Mouse (Mus musculus) C2C12 (cell line): ENCODE measurements around the gene Il1r1. TPM values are rescaled to one million over a fixed set of nuclear protein-coding genes. Genes with fewer than 3 reads are reported as not detected.
"Not testable (repeated sequence)": the region's sequence is repeated elsewhere in the genome, so short reads cannot be mapped to it uniquely, and the experiment has no call there.

ENCODE experiments used
- H3K27me3 ChIP-seq: one replicate; pipeline ENCODE4 v1.6.1; 2011; ENCODE audit not compliant: control insufficient read depth, insufficient read depth, insufficient read length
- H3K36me3 ChIP-seq: one replicate; pipeline ENCODE4 v1.6.1; 2011; ENCODE audit not compliant: control insufficient read depth, insufficient read depth
- H3K4me3 ChIP-seq: one replicate; pipeline ENCODE4 v1.5.1; 2011; ENCODE audit warnings: mild to moderate bottlenecking, control low read depth; ENCODE audit not compliant: poor library complexity, insufficient read depth, severe bottlenecking
- H3K79me2 ChIP-seq: one replicate; pipeline ENCODE4 v1.6.1; 2011; ENCODE audit not compliant: control insufficient read depth, insufficient read depth
- H3K79me3 ChIP-seq: one replicate; pipeline ENCODE4 v1.6.1; 2011; ENCODE audit warnings: low read depth, control low read depth
- H3ac ChIP-seq: one replicate; pipeline ENCODE3; 2011; ENCODE audit warnings: low read depth; ENCODE audit not compliant: control insufficient read depth, insufficient read length
- CEBPB ChIP-seq: IDR thresholded peaks from one replicate; pipeline ENCODE4 v1.6.1; 2011; ENCODE audit warnings: low read depth, mild to moderate bottlenecking, control low read depth, moderate library complexity
- CTCF ChIP-seq: IDR thresholded peaks from one replicate; pipeline ENCODE4 v1.5.1; 2011; ENCODE audit not compliant: control insufficient read depth, insufficient read depth, insufficient read length
- FOSL1 ChIP-seq: IDR thresholded peaks from one replicate; pipeline ENCODE4 v1.8.0; 2011; ENCODE audit warnings: mild to moderate bottlenecking, low read length; ENCODE audit not compliant: poor library complexity, insufficient read depth, severe bottlenecking
- MAX ChIP-seq: IDR thresholded peaks from one replicate; pipeline ENCODE4 v1.6.1; 2011; ENCODE audit warnings: mild to moderate bottlenecking, control low read depth
- MYOD1 ChIP-seq: IDR thresholded peaks from one replicate; pipeline ENCODE4 v1.6.1; 2011; ENCODE audit warnings: low read depth; ENCODE audit not compliant: control insufficient read depth, insufficient read length
- MYOG ChIP-seq: IDR thresholded peaks from one replicate; pipeline ENCODE4 v1.6.1; 2011; ENCODE audit not compliant: control insufficient read depth, insufficient read length; ENCODE audit errors: extremely low read depth
- USF1 ChIP-seq: IDR thresholded peaks from one replicate; pipeline ENCODE4 v1.6.1; 2011; ENCODE audit warnings: low read depth, mild to moderate bottlenecking, control low read depth, moderate library complexity
- polyA plus RNA-seq: library from polyadenylated mRNA; unstranded; fragments of >200 nt; fragmentation: generic; extraction: Trizol; gene quantifications from one replicate; pipeline ENCODE4 v1.2.1, GENCODE M21; 2012; ENCODE audit warnings: missing spikeins

The Il1r1 gene
- polyA plus RNA-seq, 1 experiment, result 16.8 TPM

- H3K36me3 ChIP-seq, result peaks cover 73% of the 10 kb centered on the region
- H3K79me2 ChIP-seq, result no peaks in the 10 kb centered on the region
- TF ChIP-seq MYOG, result no peak
- no peak for TF ChIP-seq CTCF
- TF ChIP-seq FOSL1, result no peak
- no peak for TF ChIP-seq USF1
- no peak for TF ChIP-seq CEBPB
- no peak for TF ChIP-seq MYOD1
- TF ChIP-seq MAX, result no peak
- no peak overlapping the region for H3K4me3 ChIP-seq
- no peak overlapping the region for H3ac ChIP-seq
- H3K79me3 ChIP-seq, result no peaks in the 10 kb centered on the region
- no peaks in the 10 kb centered on the region for H3K27me3 ChIP-seq
Measured at GRCm38 (mm10) chr1:40298053-40298452, 73.2 kb downstream of the Il1r1 start.

GRCm38 (mm10) chr1:40303179-40303866 is 78.4 kb downstream of the Il1r1 start:
- Histone ChIP-seq H3K79me3 (no peaks in the 10 kb centered on the region), H3K4me3 (no peak overlapping the region), H3K27me3 (no peaks in the 10 kb centered on the region), H3ac (no peak overlapping the region), H3K36me3 (peaks cover 42% of the 10 kb centered on the region), H3K79me2 (no peaks in the 10 kb centered on the region)
- no peak for TF ChIP-seq MAX
- TF ChIP-seq FOSL1, result no peak
- TF ChIP-seq USF1, result no peak
- no peak for TF ChIP-seq CEBPB
- TF ChIP-seq CTCF, result no peak
- no peak for TF ChIP-seq MYOD1
- no peak for TF ChIP-seq MYOG

GRCm38 (mm10) chr1:40304321-40304720 is 79.4 kb downstream of the Il1r1 start:
- H3K27me3 ChIP-seq, H3K79me3 ChIP-seq, H3K79me2 ChIP-seq, H3ac ChIP-seq, H3K4me3 ChIP-seq: not testable (repeated sequence)
- peaks cover 34% of the 10 kb centered on the region for H3K36me3 ChIP-seq

- H3K27me3 ChIP-seq, result no peaks in the 10 kb centered on the region
- TF ChIP-seq CEBPB (no peak), MYOG (no peak), FOSL1 (no peak), CTCF (no peak), MAX (no peak), MYOD1 (no peak), USF1 (no peak)
- H3K36me3 ChIP-seq, result peaks cover 38% of the 10 kb centered on the region
- no peak overlapping the region for H3K4me3 ChIP-seq
- H3ac ChIP-seq, result no peak overlapping the region
- H3K79me2 ChIP-seq, result no peaks in the 10 kb centered on the region
- no peaks in the 10 kb centered on the region for H3K79me3 ChIP-seq
Measured at GRCm38 (mm10) chr1:40306111-40306510, 81.2 kb downstream of the Il1r1 start.

GRCm38 (mm10) chr1:40311123-40311522 is 86.2 kb downstream of the Il1r1 start:
- no peaks in the 10 kb centered on the region for H3K79me2 ChIP-seq
- no peak overlapping the region for H3ac ChIP-seq
- TF ChIP-seq USF1, result no peak
- H3K36me3 ChIP-seq, result peaks cover 46% of the 10 kb centered on the region
- no peak overlapping the region for H3K4me3 ChIP-seq
- no peaks in the 10 kb centered on the region for H3K79me3 ChIP-seq
- H3K27me3 ChIP-seq, result no peaks in the 10 kb centered on the region

GRCm38 (mm10) chr1:40311625-40312024 is 86.7 kb downstream of the Il1r1 start:
- H3K27me3 ChIP-seq, result no peaks in the 10 kb centered on the region
- TF ChIP-seq FOSL1 (no peak), CTCF (no peak), MYOD1 (no peak), MAX (no peak), MYOG (no peak), USF1 (no peak)
- no peaks in the 10 kb centered on the region for H3K79me3 ChIP-seq
- H3K36me3 ChIP-seq, result peaks cover 45% of the 10 kb centered on the region
- no peak overlapping the region for H3K4me3 ChIP-seq
- no peaks in the 10 kb centered on the region for H3K79me2 ChIP-seq
- no peak overlapping the region for H3ac ChIP-seq
